Mouse (Mus musculus) liver, embryonic 14.5 days (tissue): ENCODE measurements around the gene Zfp423. TPM values are rescaled to one million over a fixed set of nuclear protein-coding genes. Genes with fewer than 3 reads are reported as not detected.

ENCODE experiments used
- ATAC-seq: fragments of 200-750 bp; cut with Nextera tagmentation; 2 replicates; pipeline ENCODE4 v1.8.0; 2017; ENCODE audit warnings: moderate number of reproducible peaks, mild to moderate bottlenecking, moderate library complexity; ENCODE audit not compliant: insufficient read depth
- DNase-seq, 3 experiments: peaks; one replicate each; pipeline ENCODE4 v3.0.0-alpha.2; 2012 to 2013; ENCODE audit warnings: low read depth in 3 of 3, low spot score in 3 of 3
- H3K27ac ChIP-seq: fragments of 300-500 bp; sonication (generic); 2 replicates; pipeline ENCODE4 v1.5.1; 2014; ENCODE audit warnings: moderate library complexity, mild to moderate bottlenecking, control low read depth, inconsistent platforms
- H3K27me3 ChIP-seq: fragments of 300-500 bp; sonication (generic); 2 replicates; pipeline ENCODE4 v1.6.1; 2014; ENCODE audit warnings: mild to moderate bottlenecking, low read length, moderate library complexity; ENCODE audit not compliant: control insufficient read depth, insufficient read depth
- H3K36me3 ChIP-seq: fragments of 300-500 bp; sonication (generic); replicated peaks from 2 replicates; pipeline ENCODE4 v1.6.1; 2014; ENCODE audit warnings: low read depth; ENCODE audit not compliant: control insufficient read depth, insufficient read depth
- H3K4me1 ChIP-seq, 2 experiments: fragments of 200-500 bp in 1 of 2; fragments of 300-500 bp in 1 of 2; sonication (generic) in 1 of 2; replicated peaks; 2 replicates each; pipeline ENCODE4 v1.6.1; 2012 to 2014; ENCODE audit warnings: antibody characterized with exemption in 1 of 2, inconsistent platforms in 1 of 2, low read length in 1 of 2; ENCODE audit not compliant: control insufficient read depth in 2 of 2, insufficient read depth in 2 of 2
- H3K4me2 ChIP-seq: fragments of 300-500 bp; sonication (generic); 2 replicates; pipeline ENCODE4 v1.6.1; 2014; ENCODE audit warnings: low read depth, mild to moderate bottlenecking, control low read depth, moderate library complexity
- H3K4me3 ChIP-seq, 2 experiments: fragments of 200-500 bp in 1 of 2; fragments of 300-500 bp in 1 of 2; sonication (generic) in 1 of 2; 2 replicates each; pipeline ENCODE4 v1.5.1; 2012 to 2014; ENCODE audit warnings: low read depth in 2 of 2, low read length in 2 of 2, mild to moderate bottlenecking in 2 of 2, control low read depth in 1 of 2, inconsistent platforms in 1 of 2, moderate library complexity in 1 of 2; ENCODE audit not compliant: insufficient read depth in 1 of 2
- H3K9ac ChIP-seq: fragments of 300-500 bp; sonication (generic); replicated peaks from 2 replicates; pipeline ENCODE4 v1.6.1; 2014; ENCODE audit warnings: mild to moderate bottlenecking, control low read depth, moderate library complexity
- H3K9me3 ChIP-seq: fragments of 300-500 bp; sonication (generic); 2 replicates; pipeline ENCODE4 v1.6.1; 2016; ENCODE audit warnings: low read length, mixed read lengths; ENCODE audit not compliant: control insufficient read depth
- CTCF ChIP-seq: IDR thresholded peaks from 2 replicates; pipeline ENCODE4 v1.5.1; 2016; ENCODE audit warnings: antibody characterized with exemption, low read depth, control low read depth
- EP300 ChIP-seq: IDR thresholded peaks from 2 replicates; pipeline ENCODE4 v1.6.1; 2016; ENCODE audit warnings: antibody characterized with exemption, low read depth
- WGBS: fragments of 180-500 bp; shearing (Covaris S2); extraction: QIAGEN DNeasy Blood & Tissue Kit; methylation state at CpG from one replicate; pipeline ENCODE4 v1.1.7; 2014; ENCODE audit not compliant: insufficient replicate concordance; 5-methylcytosine and 5-hydroxymethylcytosine counted together
- polyA plus RNA-seq, 2 experiments: library from polyadenylated mRNA; depleted of rRNA in 1 of 2; stranded (reverse) in 1 of 2; unstranded in 1 of 2; fragments of >200 nt; fragmentation: Nextera tagmentation in 1 of 2; extraction: Ambion mirVana in 1 of 2; gene quantifications; 2 replicates each; pipeline versions ENCODE4 v1.2.1 to v1.2.3; 2012 to 2014

The Zfp423 gene
- polyA plus RNA-seq, 2 experiments, result 0.52 to 0.60 TPM

DNA sequence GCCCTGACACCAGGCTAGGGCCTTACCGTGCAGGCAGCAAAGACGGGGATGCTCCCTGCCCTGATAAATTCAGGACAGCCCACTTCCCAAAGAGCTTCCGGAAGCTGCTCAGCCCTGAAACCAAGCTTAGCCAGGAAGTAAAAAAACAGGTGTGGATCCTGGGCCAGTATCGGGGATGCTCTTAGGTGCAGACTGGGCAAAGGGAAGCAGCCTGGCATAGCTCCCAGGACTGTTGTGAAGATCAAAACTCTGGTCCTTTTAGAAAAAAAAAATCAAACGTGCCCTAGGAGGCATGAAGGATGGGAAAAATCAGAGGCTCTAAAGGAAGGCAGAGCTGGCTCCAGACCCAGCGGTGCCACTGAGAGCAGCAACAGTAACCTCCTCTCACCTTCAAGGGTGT lies 247.4 kb downstream of the Zfp423 start:
- Histone ChIP-seq H3K4me1 (no peaks in the 10 kb centered on the region), H3K27ac (no peak overlapping the region), H3K9me3 (no peaks in the 10 kb centered on the region), H3K4me2 (no peak overlapping the region), H3K36me3 (no peaks in the 10 kb centered on the region), H3K27me3 (no peaks in the 10 kb centered on the region), H3K9ac (no peak overlapping the region), H3K4me3 (no peak overlapping the region)
- WGBS, result 62% methylated on average over 6 of the region's 6 CpGs
- ATAC-seq (no peak), DNase-seq (no peak)
- TF ChIP-seq EP300 (no peak), CTCF (no peak)

DNA sequence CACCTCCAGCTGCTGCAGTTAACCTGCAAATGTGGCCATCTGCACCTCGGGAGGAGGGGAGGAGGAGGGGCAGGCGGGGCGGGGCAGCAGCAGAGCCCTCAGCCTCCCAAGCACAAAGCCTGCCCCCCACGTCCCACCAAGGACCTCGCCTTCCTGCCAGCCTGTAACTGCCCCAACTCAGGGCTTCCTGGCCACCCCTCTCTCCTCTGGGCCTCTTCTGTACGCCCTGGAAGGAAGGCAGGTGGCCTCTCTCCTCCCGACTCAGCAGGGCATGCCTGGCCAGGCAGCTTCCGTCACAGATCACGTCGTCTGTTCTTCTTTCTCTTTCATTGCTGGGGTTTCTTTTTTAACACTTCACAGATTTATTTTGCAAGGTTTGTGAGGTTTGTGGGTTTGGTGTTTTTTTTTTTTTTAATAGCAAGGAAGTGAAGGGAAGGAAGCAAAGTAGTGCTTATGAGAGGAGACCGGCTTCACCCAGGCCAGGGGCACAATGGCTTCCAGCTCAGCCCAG lies 251.2 kb downstream of the Zfp423 start:
- no peak overlapping the region for H3K9ac ChIP-seq
- H3K4me3 ChIP-seq, result no peak overlapping the region
- DNase-seq, result no peak
- WGBS, result 8% methylated on average over 11 of the region's 11 CpGs
- no peak for ATAC-seq
- TF ChIP-seq EP300, result no peak
- no peak for TF ChIP-seq CTCF
- H3K9me3 ChIP-seq, result no peaks in the 10 kb centered on the region
- no peak overlapping the region for H3K27ac ChIP-seq
- H3K27me3 ChIP-seq, result no peaks in the 10 kb centered on the region
- no peaks in the 10 kb centered on the region for H3K4me1 ChIP-seq
- no peaks in the 10 kb centered on the region for H3K36me3 ChIP-seq
- H3K4me2 ChIP-seq, result no peak overlapping the region

DNA sequence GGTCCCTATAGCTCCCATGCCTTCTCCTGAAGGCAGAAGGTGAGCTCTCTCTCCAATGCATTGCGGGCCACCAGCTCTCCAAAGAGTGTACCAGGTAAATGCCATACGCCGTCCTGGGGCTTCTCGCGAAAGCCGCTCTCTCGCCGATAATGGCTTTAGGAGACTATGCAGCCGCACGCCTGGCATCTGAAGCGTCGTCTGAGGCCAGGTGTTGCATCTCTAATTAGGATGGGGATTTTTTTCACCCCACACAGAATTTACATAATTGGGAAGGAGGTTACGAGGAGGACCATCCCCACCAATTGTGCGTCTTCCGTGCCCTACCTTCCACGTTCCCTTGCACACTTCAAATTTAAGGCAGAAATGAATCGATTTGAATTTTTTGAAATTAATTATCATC lies 252.2 kb downstream of the Zfp423 start:
- no peaks in the 10 kb centered on the region for H3K9me3 ChIP-seq
- no peaks in the 10 kb centered on the region for H3K36me3 ChIP-seq
- H3K9ac ChIP-seq, result no peak overlapping the region
- H3K27ac ChIP-seq, result no peak overlapping the region
- no peak for DNase-seq
- no peak overlapping the region for H3K4me3 ChIP-seq
- no peak for ATAC-seq
- no peaks in the 10 kb centered on the region for H3K4me1 ChIP-seq
- TF ChIP-seq CTCF (no peak), EP300 (no peak)
- WGBS, result 75% methylated on average over 17 of the region's 17 CpGs
- H3K27me3 ChIP-seq, result no peaks in the 10 kb centered on the region
- H3K4me2 ChIP-seq, result no peak overlapping the region

DNA sequence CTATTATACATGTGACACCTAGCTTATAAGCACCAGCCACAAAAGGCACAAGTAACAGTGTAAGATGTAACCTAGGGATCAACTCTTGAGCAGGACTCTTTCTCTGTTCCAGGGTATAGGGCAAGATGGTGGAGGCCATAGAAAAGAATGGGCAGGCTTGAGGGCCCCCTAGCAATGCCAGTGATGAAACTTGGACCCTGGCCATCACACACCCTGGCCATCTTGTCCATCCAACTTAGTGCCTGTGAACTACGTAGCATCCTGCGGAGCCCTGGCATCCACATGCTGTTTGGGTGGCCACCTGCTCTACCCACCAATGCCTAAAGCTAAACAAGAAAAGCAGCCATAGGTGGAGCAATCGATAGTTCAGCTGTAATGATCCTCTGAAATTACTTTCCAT lies 254.6 kb downstream of the Zfp423 start:
- no peak for ATAC-seq
- H3K27me3 ChIP-seq, result no peaks in the 10 kb centered on the region
- no peak for DNase-seq
- H3K4me1 ChIP-seq, result no peaks in the 10 kb centered on the region
- H3K27ac ChIP-seq, result no peak overlapping the region
- WGBS, result 76% methylated on average over 3 of the region's 3 CpGs
- H3K4me2 ChIP-seq, result no peak overlapping the region
- no peaks in the 10 kb centered on the region for H3K36me3 ChIP-seq
- H3K9me3 ChIP-seq, result no peaks in the 10 kb centered on the region
- TF ChIP-seq EP300 (no peak), CTCF (no peak)
- no peak overlapping the region for H3K9ac ChIP-seq
- no peak overlapping the region for H3K4me3 ChIP-seq

DNA sequence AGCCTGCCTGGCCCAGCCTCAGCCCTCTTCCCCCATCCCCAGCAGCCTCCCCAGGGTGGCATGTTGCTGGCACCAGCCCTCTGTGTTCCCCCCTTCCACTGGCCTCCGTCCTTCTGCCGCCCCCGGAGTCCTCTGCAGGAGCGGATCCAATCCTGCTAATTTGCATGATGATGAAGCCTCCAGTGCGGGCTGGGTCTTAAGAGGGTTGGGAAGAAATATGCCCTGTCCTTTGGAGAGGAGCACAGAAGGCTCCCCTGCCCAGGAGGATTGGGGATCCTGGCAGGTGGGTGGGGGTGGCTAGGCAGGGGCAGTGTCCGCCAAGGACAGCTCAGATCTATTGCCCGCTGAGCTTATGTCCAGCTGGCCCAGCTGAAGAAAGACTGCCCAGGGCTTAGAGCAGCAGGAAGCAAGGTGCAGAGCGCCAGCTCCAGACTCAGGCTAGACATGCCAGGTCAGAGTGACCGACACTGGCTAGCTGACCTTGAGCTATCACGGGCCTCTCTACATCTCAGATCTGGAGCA lies 256.5 kb downstream of the Zfp423 start:
- H3K4me2 ChIP-seq, result no peak overlapping the region
- DNase-seq, result no peak
- H3K9ac ChIP-seq, result no peak overlapping the region
- H3K4me1 ChIP-seq, result no peaks in the 10 kb centered on the region
- no peak for ATAC-seq
- no peaks in the 10 kb centered on the region for H3K27me3 ChIP-seq
- 58% methylated on average over 10 of the region's 10 CpGs for WGBS
- no peak overlapping the region for H3K27ac ChIP-seq
- no peaks in the 10 kb centered on the region for H3K9me3 ChIP-seq
- H3K36me3 ChIP-seq, result no peaks in the 10 kb centered on the region
- TF ChIP-seq CTCF (no peak), EP300 (no peak)
- no peak overlapping the region for H3K4me3 ChIP-seq
